In genomic region chr5:105704573-105704972, GRCm38 (mm10) we compare ENCODE assay signal across 14 mouse cellular contexts. TPM values are rescaled to one million over a fixed set of nuclear protein-coding genes. Genes with fewer than 3 reads are reported as not detected.
A peak's percentile ranks its signal among the peaks of the same experiment; 100 is the strongest.
DNase-seq lines count a peak whose midpoint lies in the region; ATAC-seq and TF ChIP-seq lines count a peak whose summit lies in the region.
"Had no signal": no experiment of that assay in that cellular context is flagged by ENCODE, and none has a peak within 500 bp of the region (broad histone marks: within the 10 kb centered on the region; RNA-seq: fewer than 3 reads in every experiment).

No protein-coding gene starts in this region.

- no peaks in the 10 kb centered on the region for H3K4me1 ChIP-seq in embryonic facial prominence, embryonic 11.5 days (ENCODE audit: control insufficient read depth, insufficient read depth, low read length)
- peaks cover 36% of the 10 kb centered on the region for H3K4me1 ChIP-seq in embryonic facial prominence, embryonic 10.5 days
- peaks cover 41% of the 10 kb centered on the region for H3K4me1 ChIP-seq in hindbrain, embryonic 14.5 days (replicated peaks; ENCODE audit: control insufficient read depth, insufficient read depth, low read length)
- peaks cover 38% of the 10 kb centered on the region for H3K4me1 ChIP-seq in hindbrain, embryonic 10.5 days (replicated peaks)
- peaks cover 29% of the 10 kb centered on the region for H3K4me1 ChIP-seq in midbrain, embryonic 14.5 days (ENCODE audit: control insufficient read depth, insufficient read depth, low read length)
- peaks cover 7% of the 10 kb centered on the region; the same call in 1 of the 2 replicates for H3K4me1 ChIP-seq in midbrain, postnatal 0 days (ENCODE audit: insufficient read depth, low read length)
- H3K4me1 ChIP-seq in neural tube, embryonic 15.5 days, result peaks cover 55% of the 10 kb centered on the region

- H3K27ac ChIP-seq in embryonic facial prominence, embryonic 11.5 days (replicated peaks; ENCODE audit: low read depth, low read length), result no peak overlapping the region
- H3K27ac ChIP-seq in embryonic facial prominence, embryonic 10.5 days (replicated peaks), result no peak overlapping the region
- peak overlapping the region; percentile 43 for H3K27ac ChIP-seq in hindbrain, embryonic 14.5 days
- no peak overlapping the region for H3K27ac ChIP-seq in hindbrain, embryonic 10.5 days
- H3K27ac ChIP-seq in midbrain, embryonic 14.5 days (replicated peaks; ENCODE audit: low read depth, low read length), result no peak overlapping the region
- no peak overlapping the region for H3K27ac ChIP-seq in midbrain, postnatal 0 days (ENCODE audit: low read depth, low read length)
- peak overlapping the region; percentile 54; the same call in 1 of the 2 replicates for H3K27ac ChIP-seq in neural tube, embryonic 15.5 days (replicated peaks)
- H3K27ac ChIP-seq: embryonic facial prominence, embryonic 13.5 days had no signal

- WGBS in embryonic facial prominence, embryonic 11.5 days, result 63% methylated on average over 9 of the region's 9 CpGs
- WGBS in embryonic facial prominence, embryonic 10.5 days, result 70% methylated on average over 9 of the region's 9 CpGs
- 37% methylated on average over 9 of the region's 9 CpGs for WGBS in hindbrain, embryonic 14.5 days
- 73% methylated on average over 9 of the region's 9 CpGs for WGBS in hindbrain, embryonic 10.5 days
- WGBS in midbrain, embryonic 14.5 days, result 50% methylated on average over 9 of the region's 9 CpGs
- 40% methylated on average over 9 of the region's 9 CpGs for WGBS in midbrain, postnatal 0 days
- WGBS in neural tube, embryonic 15.5 days, result 46% methylated on average over 9 of the region's 9 CpGs

- H3K36me3 ChIP-seq in embryonic facial prominence, embryonic 11.5 days (replicated peaks; ENCODE audit: control insufficient read depth, insufficient read depth, low read depth, low read length), result no peaks in the 10 kb centered on the region
- peaks cover 60% of the 10 kb centered on the region for H3K36me3 ChIP-seq in embryonic facial prominence, embryonic 10.5 days (replicated peaks)
- peaks cover 6% of the 10 kb centered on the region; the same call in 1 of the 2 replicates for H3K36me3 ChIP-seq in hindbrain, embryonic 14.5 days (replicated peaks; ENCODE audit: control insufficient read depth, insufficient read depth)
- peaks cover 41% of the 10 kb centered on the region for H3K36me3 ChIP-seq in hindbrain, embryonic 10.5 days
- H3K36me3 ChIP-seq in midbrain, embryonic 14.5 days (ENCODE audit: control insufficient read depth, insufficient read depth, low read length), result no peaks in the 10 kb centered on the region
- no peaks in the 10 kb centered on the region for H3K36me3 ChIP-seq in midbrain, postnatal 0 days (ENCODE audit: insufficient read depth, low read length)
- no peaks in the 10 kb centered on the region for H3K36me3 ChIP-seq in neural tube, embryonic 15.5 days
- H3K36me3 ChIP-seq: embryonic facial prominence, embryonic 13.5 days had no signal

- no peak for TF ChIP-seq CTCF in midbrain, postnatal 0 days (IDR thresholded peaks at IDR 0.05)

- H3K27me3 ChIP-seq in embryonic facial prominence, embryonic 11.5 days (ENCODE audit: control insufficient read depth, insufficient read depth, low read length), result no peaks in the 10 kb centered on the region
- H3K27me3 ChIP-seq in embryonic facial prominence, embryonic 10.5 days (replicated peaks; ENCODE audit: low read depth, poor library complexity, severe bottlenecking), result no peaks in the 10 kb centered on the region
- H3K27me3 ChIP-seq in hindbrain, embryonic 14.5 days (ENCODE audit: control insufficient read depth, insufficient read depth, low read length), result no peaks in the 10 kb centered on the region
- H3K27me3 ChIP-seq in hindbrain, embryonic 10.5 days (ENCODE audit: insufficient read depth, poor library complexity, severe bottlenecking), result no peaks in the 10 kb centered on the region
- no peaks in the 10 kb centered on the region for H3K27me3 ChIP-seq in midbrain, embryonic 14.5 days (ENCODE audit: control insufficient read depth, insufficient read depth, low read length)
- H3K27me3 ChIP-seq in midbrain, postnatal 0 days (ENCODE audit: insufficient read depth, low read length), result no peaks in the 10 kb centered on the region
- no peaks in the 10 kb centered on the region for H3K27me3 ChIP-seq in neural tube, embryonic 15.5 days (replicated peaks)

- H3K4me2 ChIP-seq in embryonic facial prominence, embryonic 11.5 days (ENCODE audit: low read depth, low read length), result no peak overlapping the region
- peak overlapping the region; percentile 22; the same call in 1 of the 2 replicates for H3K4me2 ChIP-seq in hindbrain, embryonic 14.5 days (replicated peaks)
- H3K4me2 ChIP-seq in midbrain, embryonic 14.5 days (ENCODE audit: low read length), result no peak overlapping the region
- no peak overlapping the region for H3K4me2 ChIP-seq in midbrain, postnatal 0 days (ENCODE audit: low read depth, low read length, poor library complexity, severe bottlenecking)
- H3K4me2 ChIP-seq in neural tube, embryonic 15.5 days, result no peak overlapping the region
- H3K4me2 ChIP-seq: embryonic facial prominence, embryonic 13.5 days had no signal

- DNase-seq in embryonic facial prominence, embryonic 11.5 days (ENCODE audit: low spot score), result peak; percentile 23
- no peak for DNase-seq in embryonic facial prominence, embryonic 10.5 days (ENCODE audit: low spot score)
- DNase-seq in hindbrain, embryonic 14.5 days (ENCODE audit: low spot score), result no peak
- DNase-seq in hindbrain, embryonic 10.5 days (ENCODE audit: low spot score), result no peak
- DNase-seq in midbrain, embryonic 14.5 days, result peak; percentile 63
- DNase-seq in midbrain, postnatal 0 days (ENCODE audit: low spot score), result no peak
- no peak for DNase-seq in urinary bladder, postnatal 10 days (ENCODE audit: low spot score)
- DNase-seq: B cell, adult 2 months; cerebellum, adult 18-20 months; lung, postnatal 36 days; thymus, postnatal 36 days had no signal

- no peak for ATAC-seq in embryonic facial prominence, embryonic 11.5 days (replicated peaks; ENCODE audit: insufficient number of reproducible peaks, low FRiP score, low TSS enrichment, low read depth)
- ATAC-seq in hindbrain, embryonic 14.5 days (ENCODE audit: low FRiP score), result no peak
- ATAC-seq in midbrain, embryonic 14.5 days (ENCODE audit: low FRiP score, low TSS enrichment), result no peak
- ATAC-seq in midbrain, postnatal 0 days (ENCODE audit: low FRiP score), result no peak
- ATAC-seq in neural tube, embryonic 15.5 days (ENCODE audit: low FRiP score), result no peak

- H3K4me3 ChIP-seq in embryonic facial prominence, embryonic 11.5 days (ENCODE audit: low read depth, low read length), result no peak overlapping the region
- H3K4me3 ChIP-seq in embryonic facial prominence, embryonic 10.5 days, result no peak overlapping the region
- H3K4me3 ChIP-seq in hindbrain, embryonic 14.5 days (replicated peaks; ENCODE audit: low read length), result no peak overlapping the region
- H3K4me3 ChIP-seq in hindbrain, embryonic 10.5 days, result no peak overlapping the region
- H3K4me3 ChIP-seq in midbrain, embryonic 14.5 days (replicated peaks; ENCODE audit: low read depth, low read length), result no peak overlapping the region
- no peak overlapping the region for H3K4me3 ChIP-seq in midbrain, postnatal 0 days (ENCODE audit: low read depth, low read length)
- no peak overlapping the region for H3K4me3 ChIP-seq in neural tube, embryonic 15.5 days (replicated peaks)
- H3K4me3 ChIP-seq: embryonic facial prominence, embryonic 13.5 days; myocyte had no signal

- H3K9ac ChIP-seq in embryonic facial prominence, embryonic 11.5 days (replicated peaks; ENCODE audit: low read length), result no peak overlapping the region
- H3K9ac ChIP-seq in hindbrain, embryonic 14.5 days, result no peak overlapping the region
- H3K9ac ChIP-seq in midbrain, embryonic 14.5 days (replicated peaks; ENCODE audit: low read length), result no peak overlapping the region
- H3K9ac ChIP-seq in midbrain, postnatal 0 days (replicated peaks; ENCODE audit: low read length, poor library complexity, severe bottlenecking), result no peak overlapping the region
- no peak overlapping the region for H3K9ac ChIP-seq in neural tube, embryonic 15.5 days (replicated peaks)
- H3K9ac ChIP-seq: embryonic facial prominence, embryonic 13.5 days had no signal

- no peaks in the 10 kb centered on the region for H3K9me3 ChIP-seq in embryonic facial prominence, embryonic 11.5 days (replicated peaks; ENCODE audit: control insufficient read depth, low read length)
- H3K9me3 ChIP-seq in embryonic facial prominence, embryonic 10.5 days, result no peaks in the 10 kb centered on the region
- H3K9me3 ChIP-seq in hindbrain, embryonic 14.5 days (ENCODE audit: control insufficient read depth, low read length), result no peaks in the 10 kb centered on the region
- H3K9me3 ChIP-seq in hindbrain, embryonic 10.5 days, result no peaks in the 10 kb centered on the region
- H3K9me3 ChIP-seq in midbrain, embryonic 14.5 days (ENCODE audit: control insufficient read depth, low read length), result no peaks in the 10 kb centered on the region
- H3K9me3 ChIP-seq in midbrain, postnatal 0 days (ENCODE audit: low read length), result no peaks in the 10 kb centered on the region
- H3K9me3 ChIP-seq in neural tube, embryonic 15.5 days (replicated peaks), result no peaks in the 10 kb centered on the region
- H3K9me3 ChIP-seq: embryonic facial prominence, embryonic 13.5 days had no signal

RNA-seq across cellular contexts. Expression of gene Lrrc8d, which starts 4.8 kb away (rescaled TPM):
- polyA plus RNA-seq in embryonic facial prominence, embryonic 11.5 days (2014; fragmentation: Nextera tagmentation; extraction: Ambion mirVana), result 22.9 and 23.1 TPM in 2 replicates
- 22.2 TPM in 2 replicates for polyA plus RNA-seq in embryonic facial prominence, embryonic 10.5 days (2016; fragmentation: Nextera tagmentation; extraction: Ambion mirVana)
- 38.4 and 40.3 TPM in 2 replicates for polyA plus RNA-seq in hindbrain, embryonic 14.5 days (2014; fragmentation: Nextera tagmentation; extraction: Ambion mirVana)
- 20.9 and 24.4 TPM in 2 replicates for polyA plus RNA-seq in hindbrain, embryonic 10.5 days (2016; fragmentation: Nextera tagmentation; extraction: Ambion mirVana)
- polyA plus RNA-seq in midbrain, embryonic 14.5 days (2014; fragmentation: Nextera tagmentation; extraction: Ambion mirVana), result 33.0 and 45.2 TPM in 2 replicates
- total RNA-seq in midbrain, postnatal 0 days (2014; rRNA removed), result 18.5 and 19.1 TPM in 2 replicates
- polyA plus RNA-seq in midbrain, postnatal 0 days (2015; fragmentation: Nextera tagmentation; extraction: Ambion mirVana), result 30.1 and 30.4 TPM in 2 replicates
- 28.6 and 29.4 TPM in 2 replicates for polyA plus RNA-seq in neural tube, embryonic 15.5 days (2015; fragmentation: Nextera tagmentation; extraction: Ambion mirVana)

Comparison
In these comparisons a context has a peak if more than half of its experiments do, and no peak if none do; other contexts are left out.
1. DNase-seq: peak in embryonic facial prominence, embryonic 11.5 days (single experiment) and midbrain, embryonic 14.5 days (single experiment); none in embryonic facial prominence, embryonic 10.5 days (single experiment), hindbrain, embryonic 14.5 days (single experiment), hindbrain, embryonic 10.5 days (single experiment), midbrain, postnatal 0 days (single experiment) and urinary bladder, postnatal 10 days (single experiment).
2. H3K27ac ChIP-seq: peak in hindbrain, embryonic 14.5 days (single experiment) and neural tube, embryonic 15.5 days (single experiment); none in embryonic facial prominence, embryonic 11.5 days (single experiment), embryonic facial prominence, embryonic 10.5 days (single experiment), hindbrain, embryonic 10.5 days (single experiment), midbrain, embryonic 14.5 days (single experiment) and midbrain, postnatal 0 days (single experiment).